Mouse (Mus musculus): ENCODE measurements around the gene Insrr. TPM values are rescaled to one million over a fixed set of nuclear protein-coding genes. Genes with fewer than 3 reads are reported as not detected.
A peak's percentile ranks its signal among the peaks of the same experiment; 100 is the strongest.
"Not testable (repeated sequence)": the region's sequence is repeated elsewhere in the genome, so short reads cannot be mapped to it uniquely, and the experiment has no call there.

Insrr gene
- polyA plus RNA-seq, 1 experiment from 2014 or later, result 2.7 TPM

DNA sequence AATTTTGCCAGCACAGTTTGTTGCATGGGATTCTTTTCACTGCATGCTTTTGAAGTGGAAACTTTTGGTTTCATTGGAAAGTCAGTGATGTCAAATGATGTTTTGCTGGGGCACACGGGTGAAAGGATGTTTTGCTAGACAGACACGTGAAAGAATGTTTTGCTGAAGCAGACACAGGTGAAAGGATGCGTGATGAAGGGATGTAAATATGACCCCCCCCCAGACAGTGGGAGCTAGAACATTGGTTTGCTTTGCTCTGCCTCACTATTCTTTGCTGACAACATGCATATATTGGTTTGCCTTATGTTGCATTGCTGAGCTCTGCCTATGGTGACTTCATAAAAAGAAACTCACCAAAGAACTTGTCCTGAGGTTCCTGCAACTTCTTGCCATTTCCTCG, 48.2 kb downstream of the Insrr start:
- Histone ChIP-seq H3K4me3 (ENCODE audit: low read length) (no peak overlapping the region), H3K4me2 (replicated peaks; ENCODE audit: low read depth, low read length) (no peak overlapping the region), H3K27ac (ENCODE audit: low read length) (no peak overlapping the region), H3K4me1 (ENCODE audit: insufficient read depth, low read length) (no peaks in the 10 kb centered on the region), H3K36me3 (ENCODE audit: insufficient read depth, low read length) (no peaks in the 10 kb centered on the region), H3K9me3 (ENCODE audit: low read length) (no peaks in the 10 kb centered on the region), H3K27me3 (ENCODE audit: insufficient read depth, low read length) (no peaks in the 10 kb centered on the region), H3K9ac (replicated peaks; ENCODE audit: low read length) (no peak overlapping the region)
- 78% methylated on average over 4 of the region's 4 CpGs for WGBS
- ATAC-seq (ENCODE audit: low FRiP score, low TSS enrichment), result no peak

DNA sequence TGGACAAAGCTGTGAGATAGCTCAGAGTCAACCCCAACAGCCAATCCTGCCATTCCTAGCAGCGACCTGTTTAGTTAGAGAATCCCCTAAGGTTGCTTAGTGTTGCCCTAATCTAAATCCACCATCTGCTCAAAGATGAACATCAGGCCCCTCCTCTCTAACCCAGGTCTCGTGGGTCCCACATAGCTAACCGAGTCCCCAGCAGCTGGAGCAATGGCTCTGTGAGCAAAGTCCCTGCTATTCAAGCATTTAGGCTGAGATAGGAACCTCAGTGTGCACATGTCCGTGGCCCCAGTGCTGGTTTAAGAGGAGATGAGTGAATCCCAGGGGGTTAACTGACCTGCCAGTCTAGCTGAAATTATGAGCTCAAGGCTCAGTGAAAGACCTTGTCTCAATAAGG, 49.4 kb downstream of the Insrr start:
- H3K4me1 ChIP-seq (ENCODE audit: insufficient read depth, low read length), result no peaks in the 10 kb centered on the region
- no peak overlapping the region for H3K9ac ChIP-seq (replicated peaks; ENCODE audit: low read length)
- ATAC-seq (ENCODE audit: low FRiP score, low TSS enrichment), result no peak
- H3K9me3 ChIP-seq (ENCODE audit: low read length), result no peaks in the 10 kb centered on the region
- H3K36me3 ChIP-seq (ENCODE audit: insufficient read depth, low read length), result no peaks in the 10 kb centered on the region
- H3K4me3 ChIP-seq (ENCODE audit: low read length), result no peak overlapping the region
- WGBS, result 62% methylated on average over 4 of the region's 4 CpGs
- H3K27ac ChIP-seq (ENCODE audit: low read length), result no peak overlapping the region
- no peaks in the 10 kb centered on the region for H3K27me3 ChIP-seq (ENCODE audit: insufficient read depth, low read length)
- no peak overlapping the region for H3K4me2 ChIP-seq (replicated peaks; ENCODE audit: low read depth, low read length)

DNA sequence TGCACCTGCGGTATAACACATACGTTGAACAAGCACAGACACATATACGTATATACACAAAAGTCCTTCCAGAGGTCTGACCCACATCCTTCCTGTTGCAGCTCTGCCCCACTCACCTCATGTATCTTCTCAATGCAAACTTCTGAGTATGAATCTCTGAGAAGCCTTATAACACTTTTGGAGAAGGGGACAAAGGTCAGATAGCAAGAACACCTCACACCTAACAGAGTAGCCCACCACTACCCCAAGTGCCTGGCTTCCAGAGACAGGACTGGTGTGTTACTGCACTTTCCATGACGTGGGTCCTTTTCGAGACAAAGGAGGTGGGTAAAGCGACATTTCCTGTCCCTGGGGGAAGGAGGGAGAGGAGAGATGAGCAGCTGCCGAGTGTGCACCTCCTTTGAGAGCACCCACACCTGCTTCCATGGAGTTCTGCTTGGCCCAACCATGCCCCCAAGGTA, 49.9 kb downstream of the Insrr start, which contains the start of gene Sh2d2a:
Gene Sh2d2a, plus strand, starts transcription at position 106 of the 461 bp plus-strand sequence.
- ATAC-seq (ENCODE audit: low FRiP score, low TSS enrichment), result no peak
- no peak within 1 kb of the TSS for H3K27ac ChIP-seq (ENCODE audit: low read length)
- WGBS, result 64% methylated on average over 7 of the region's 7 CpGs

DNA sequence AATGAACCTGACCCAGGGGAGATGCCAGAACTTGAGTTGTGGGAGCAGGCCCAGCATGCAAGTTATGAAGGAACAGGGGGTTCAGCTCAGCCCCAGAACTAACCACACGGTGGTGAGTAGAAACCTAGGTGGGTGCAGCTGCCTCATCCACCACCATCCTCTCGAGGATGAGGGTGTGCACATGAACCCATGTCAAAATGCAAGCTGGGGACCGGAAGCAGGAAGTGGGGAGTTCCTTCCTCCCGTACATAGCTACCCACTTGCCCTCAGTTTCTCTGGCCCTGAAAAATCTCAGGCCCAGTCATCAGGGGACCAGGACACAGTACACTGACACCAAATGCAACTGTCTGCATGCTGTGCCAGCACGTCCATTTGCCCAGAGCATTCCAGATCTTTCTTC, 50.9 kb downstream of the Insrr start:
- ATAC-seq (ENCODE audit: low FRiP score, low TSS enrichment), result no peak
- Histone ChIP-seq H3K9me3 (ENCODE audit: low read length) (no peaks in the 10 kb centered on the region), H3K4me1 (ENCODE audit: insufficient read depth, low read length) (no peaks in the 10 kb centered on the region), H3K4me2 (replicated peaks; ENCODE audit: low read depth, low read length) (no peak overlapping the region), H3K36me3 (ENCODE audit: insufficient read depth, low read length) (no peaks in the 10 kb centered on the region), H3K4me3 (ENCODE audit: low read length) (no peak overlapping the region), H3K9ac (replicated peaks; ENCODE audit: low read length) (no peak overlapping the region), H3K27me3 (ENCODE audit: insufficient read depth, low read length) (no peaks in the 10 kb centered on the region), H3K27ac (ENCODE audit: low read length) (no peak overlapping the region)
- 67% methylated on average over 5 of the region's 5 CpGs for WGBS

More for the DNA sequence above, 49.9 kb downstream of the Insrr start, which contains the start of gene Sh2d2a:
- H3K4me2 ChIP-seq (replicated peaks; ENCODE audit: low read depth, low read length), result no peak within 1 kb of the TSS
- H3K9ac ChIP-seq (replicated peaks; ENCODE audit: low read length), result no peak within 1 kb of the TSS
- no peaks in the 10 kb centered on the region for H3K4me1 ChIP-seq (ENCODE audit: insufficient read depth, low read length)
- no peaks in the 10 kb centered on the region for H3K9me3 ChIP-seq (ENCODE audit: low read length)
- no peaks in the 10 kb centered on the region for H3K27me3 ChIP-seq (ENCODE audit: insufficient read depth, low read length)
- no peak within 1 kb of the TSS for H3K4me3 ChIP-seq (ENCODE audit: low read length)
- no peaks in the 10 kb centered on the region for H3K36me3 ChIP-seq (ENCODE audit: insufficient read depth, low read length)

DNA sequence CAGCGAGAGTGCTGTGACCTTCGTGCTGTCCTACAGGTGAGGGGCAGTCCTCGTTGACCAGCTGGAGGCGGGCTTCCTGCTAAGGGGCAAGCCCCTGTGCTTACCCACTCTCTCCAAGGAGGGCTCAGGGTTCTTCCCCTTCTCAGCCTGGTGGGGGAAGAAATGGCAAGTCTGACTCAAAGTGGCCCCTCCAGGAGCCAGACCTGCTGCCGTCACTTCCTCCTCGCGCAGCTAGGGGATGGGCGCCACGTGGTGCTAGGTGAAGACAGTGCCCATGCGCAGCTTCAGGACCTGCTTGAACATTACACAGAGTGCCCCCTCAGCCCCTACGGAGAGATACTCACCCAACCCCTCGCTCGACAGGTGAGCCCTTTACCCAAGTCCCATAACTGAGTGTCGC, 52.4 kb downstream of the Insrr start:
- Histone ChIP-seq H3K4me1 (ENCODE audit: insufficient read depth, low read length) (no peaks in the 10 kb centered on the region), H3K9ac (replicated peaks; ENCODE audit: low read length) (no peak overlapping the region), H3K27me3 (ENCODE audit: insufficient read depth, low read length) (no peaks in the 10 kb centered on the region), H3K4me3 (ENCODE audit: low read length) (no peak overlapping the region), H3K4me2 (replicated peaks; ENCODE audit: low read depth, low read length) (no peak overlapping the region), H3K9me3 (ENCODE audit: low read length) (no peaks in the 10 kb centered on the region), H3K36me3 (ENCODE audit: insufficient read depth, low read length) (no peaks in the 10 kb centered on the region), H3K27ac (ENCODE audit: low read length) (no peak overlapping the region)
- WGBS, result 81% methylated on average over 14 of the region's 14 CpGs
- no peak for ATAC-seq (ENCODE audit: low FRiP score, low TSS enrichment)

DNA sequence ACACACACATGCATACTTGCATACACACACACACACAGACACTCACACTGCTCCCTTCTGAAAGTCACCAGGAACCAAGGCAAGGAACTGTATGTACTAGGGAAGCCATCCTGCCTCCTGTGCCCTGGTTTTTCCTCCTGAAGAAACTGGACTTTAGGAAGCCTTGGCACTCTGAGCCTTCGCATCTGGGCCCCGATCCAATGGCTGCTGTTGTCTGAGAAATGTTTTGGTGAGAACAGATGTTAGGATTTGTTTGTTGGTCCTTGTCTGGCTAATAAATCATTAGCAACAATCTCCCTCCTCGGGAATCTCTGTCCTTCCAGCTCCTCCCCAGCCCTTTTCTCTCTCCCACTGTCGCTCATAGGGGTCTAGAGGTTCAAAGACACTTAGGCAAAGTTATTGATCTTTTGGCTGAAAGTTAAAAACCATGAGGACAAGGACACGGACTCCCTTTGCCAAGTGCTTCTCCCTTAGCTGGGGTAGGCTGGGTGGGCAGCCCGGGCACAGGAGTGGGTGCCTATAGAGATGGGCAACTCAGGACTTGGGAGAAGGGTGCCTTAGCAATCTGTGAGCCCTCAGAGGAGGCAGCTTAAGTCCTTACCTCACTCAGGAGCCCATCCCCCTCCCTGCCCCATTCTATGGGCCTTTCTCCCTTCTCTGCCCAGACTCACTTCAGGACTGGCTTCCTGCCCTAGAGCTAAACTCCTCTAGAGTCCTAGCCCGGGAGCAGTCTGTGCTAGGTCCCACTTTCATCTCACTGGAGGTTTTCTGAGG, 58.2 kb downstream of the Insrr start:
- 0 out of 2 replicates have a peak overlapping the region, but pooled peaks have one; percentile 19 for H3K27ac ChIP-seq (ENCODE audit: low read length)
- H3K27me3 ChIP-seq (ENCODE audit: insufficient read depth, low read length), result no peaks in the 10 kb centered on the region
- H3K4me2 ChIP-seq (replicated peaks; ENCODE audit: low read depth, low read length), result no peak overlapping the region
- WGBS, result 45% methylated on average over 7 of the region's 7 CpGs
- no peak overlapping the region for H3K4me3 ChIP-seq (ENCODE audit: low read length)
- H3K9ac ChIP-seq (replicated peaks; ENCODE audit: low read length), result no peak overlapping the region
- peaks cover 9% of the 10 kb centered on the region for H3K4me1 ChIP-seq (ENCODE audit: insufficient read depth, low read length)
- H3K9me3 ChIP-seq (ENCODE audit: low read length), result no peaks in the 10 kb centered on the region
- peaks cover 34% of the 10 kb centered on the region for H3K36me3 ChIP-seq (ENCODE audit: insufficient read depth, low read length)
- no peak for ATAC-seq (ENCODE audit: low FRiP score, low TSS enrichment)

DNA sequence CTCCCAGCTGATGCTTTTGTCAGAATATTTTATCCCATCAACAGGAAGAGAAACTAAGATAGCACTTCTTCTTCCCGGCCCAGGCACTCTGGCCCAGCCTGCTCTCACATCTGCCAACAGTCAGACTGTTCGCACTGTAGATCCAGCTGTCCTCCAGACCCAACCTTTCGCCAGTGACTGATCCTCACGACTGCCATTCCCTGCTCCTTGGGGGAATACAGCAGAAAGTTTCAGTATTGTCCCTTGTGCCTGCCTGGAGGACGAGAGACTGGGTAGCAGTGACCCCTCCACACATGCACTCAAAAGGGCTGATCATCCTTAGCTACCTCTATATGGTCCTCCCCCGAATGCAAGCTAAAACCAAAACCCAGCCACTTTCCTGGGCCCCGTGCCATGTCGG, 59.2 kb downstream of the Insrr start:
- no peaks in the 10 kb centered on the region for H3K9me3 ChIP-seq (ENCODE audit: low read length)
- peaks cover 9% of the 10 kb centered on the region for H3K4me1 ChIP-seq (ENCODE audit: insufficient read depth, low read length)
- no peak overlapping the region for H3K9ac ChIP-seq (replicated peaks; ENCODE audit: low read length)
- H3K4me3 ChIP-seq (ENCODE audit: low read length), result no peak overlapping the region
- ATAC-seq (ENCODE audit: low FRiP score, low TSS enrichment), result no peak
- peaks cover 36% of the 10 kb centered on the region for H3K36me3 ChIP-seq (ENCODE audit: insufficient read depth, low read length)
- no peaks in the 10 kb centered on the region for H3K27me3 ChIP-seq (ENCODE audit: insufficient read depth, low read length)
- H3K4me2 ChIP-seq (replicated peaks; ENCODE audit: low read depth, low read length), result no peak overlapping the region
- no peak overlapping the region for H3K27ac ChIP-seq (ENCODE audit: low read length)
- 82% methylated on average over 8 of the region's 8 CpGs for whole genome bisulfite sequencing

DNA sequence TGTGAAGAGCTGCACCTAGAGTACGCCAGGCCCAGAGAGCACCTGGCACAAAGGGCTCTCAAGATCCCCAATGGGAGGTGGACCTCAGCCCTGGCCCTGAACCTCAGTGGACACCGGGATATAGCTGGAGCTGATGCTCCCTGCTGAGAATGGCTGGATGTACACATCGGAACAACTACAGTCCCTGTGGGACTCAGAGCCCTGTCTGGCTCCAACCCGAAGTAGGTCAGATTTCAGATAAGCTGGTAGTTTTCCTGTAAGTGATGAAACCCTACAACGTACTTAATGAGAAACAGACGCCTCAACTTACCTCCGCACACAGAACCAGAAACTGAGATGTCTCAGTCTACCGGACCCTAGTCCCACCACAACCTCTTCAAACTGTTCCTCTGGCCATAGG, 60.9 kb downstream of the Insrr start:
- H3K4me2 ChIP-seq (replicated peaks; ENCODE audit: low read depth, low read length), result no peak overlapping the region
- ATAC-seq (ENCODE audit: low FRiP score, low TSS enrichment), result no peak
- H3K27me3 ChIP-seq (ENCODE audit: insufficient read depth, low read length), result no peaks in the 10 kb centered on the region
- no peak overlapping the region for H3K27ac ChIP-seq (ENCODE audit: low read length)
- H3K9ac ChIP-seq (replicated peaks; ENCODE audit: low read length), result no peak overlapping the region
- no peaks in the 10 kb centered on the region for H3K9me3 ChIP-seq (ENCODE audit: low read length)
- WGBS, result 92% methylated on average over 8 of the region's 8 CpGs
- no peak overlapping the region for H3K4me3 ChIP-seq (ENCODE audit: low read length)
- H3K36me3 ChIP-seq (ENCODE audit: insufficient read depth, low read length), result peaks cover 50% of the 10 kb centered on the region
- H3K4me1 ChIP-seq (ENCODE audit: insufficient read depth, low read length), result peaks cover 9% of the 10 kb centered on the region

DNA sequence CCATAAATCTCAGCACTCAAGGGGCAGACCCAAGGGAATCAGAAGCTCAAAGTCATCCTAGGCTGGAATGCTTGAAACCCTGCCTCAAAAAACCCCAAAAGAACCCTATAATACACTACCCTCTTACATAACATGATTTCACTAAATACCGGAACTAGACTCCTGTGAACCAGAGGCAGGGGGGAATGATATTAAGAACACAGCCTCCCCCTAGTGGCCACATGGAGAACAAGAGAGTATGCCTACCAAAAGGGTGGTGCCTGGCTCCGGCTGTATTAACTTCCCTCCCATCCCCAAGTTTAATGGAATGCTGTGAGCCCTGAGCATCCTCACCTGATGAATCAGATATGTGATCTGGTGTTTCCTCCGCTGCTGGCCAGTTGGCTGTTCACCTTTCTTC, 63.1 kb downstream of the Insrr start:
- Histone ChIP-seq H3K4me2 (replicated peaks; ENCODE audit: low read depth, low read length) (no peak overlapping the region), H3K4me3 (ENCODE audit: low read length) (no peak overlapping the region), H3K27ac (ENCODE audit: low read length) (no peak overlapping the region), H3K27me3 (ENCODE audit: insufficient read depth, low read length) (no peaks in the 10 kb centered on the region), H3K4me1 (ENCODE audit: insufficient read depth, low read length) (peaks cover 7% of the 10 kb centered on the region), H3K9ac (replicated peaks; ENCODE audit: low read length) (no peak overlapping the region), H3K36me3 (ENCODE audit: insufficient read depth, low read length) (peaks cover 64% of the 10 kb centered on the region), H3K9me3 (ENCODE audit: low read length) (no peaks in the 10 kb centered on the region)
- ATAC-seq (ENCODE audit: low FRiP score, low TSS enrichment), result peak; percentile 65; the same call in 1 of the 2 replicates
- WGBS, result 24% methylated on average over 3 of the region's 3 CpGs

DNA sequence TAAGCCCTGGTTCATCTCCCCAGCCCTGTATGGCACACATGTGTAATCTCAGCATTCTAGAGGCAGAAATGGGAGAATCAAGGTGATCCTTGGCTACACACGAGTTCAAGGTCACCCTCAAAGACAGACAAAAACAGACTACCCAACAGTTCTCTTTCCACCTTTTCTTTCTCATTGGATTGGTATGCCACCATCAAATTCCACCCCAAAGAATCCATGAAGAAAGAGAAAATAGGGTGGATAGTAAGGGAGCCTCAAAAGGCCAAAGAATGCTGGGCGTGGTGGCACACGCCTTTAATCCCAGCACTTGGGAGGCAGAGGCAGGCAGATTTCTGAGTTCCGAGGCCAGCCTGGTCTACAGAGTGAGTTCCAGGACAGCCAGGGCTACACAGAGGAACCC, 67.4 kb downstream of the Insrr start:
- peaks cover 71% of the 10 kb centered on the region for H3K36me3 ChIP-seq (ENCODE audit: insufficient read depth, low read length)
- not testable (repeated sequence) for H3K4me3 ChIP-seq (ENCODE audit: low read length); H3K4me2 ChIP-seq (replicated peaks; ENCODE audit: low read depth, low read length); H3K27me3 ChIP-seq (ENCODE audit: insufficient read depth, low read length); H3K9ac ChIP-seq (replicated peaks; ENCODE audit: low read length); ATAC-seq (ENCODE audit: low FRiP score, low TSS enrichment); H3K4me1 ChIP-seq (ENCODE audit: insufficient read depth, low read length); H3K9me3 ChIP-seq (ENCODE audit: low read length); H3K27ac ChIP-seq (ENCODE audit: low read length)
- 92% methylated on average over 4 of the region's 4 CpGs for WGBS

Measured in kidney, embryonic 16.5 days (tissue).